Mouse (Mus musculus) mouse trophoblast stem cell (cell line): Measurements from ENCODE around the gene Cdk6.
"Not testable (repeated sequence)": the region's sequence is repeated elsewhere in the genome, so short reads cannot be mapped to it uniquely, and the experiment has no call there.

ENCODE experiments used
- in situ Hi-C, 2 experiments: fragments of 300-500 bp; cut with MseI, MboI; formaldehyde crosslinking; loops; 2 replicates in 1 of 2; 3 replicates in 1 of 2; pipeline ENCODE4 v1.15.1; 2025

The Cdk6 gene

DNA sequence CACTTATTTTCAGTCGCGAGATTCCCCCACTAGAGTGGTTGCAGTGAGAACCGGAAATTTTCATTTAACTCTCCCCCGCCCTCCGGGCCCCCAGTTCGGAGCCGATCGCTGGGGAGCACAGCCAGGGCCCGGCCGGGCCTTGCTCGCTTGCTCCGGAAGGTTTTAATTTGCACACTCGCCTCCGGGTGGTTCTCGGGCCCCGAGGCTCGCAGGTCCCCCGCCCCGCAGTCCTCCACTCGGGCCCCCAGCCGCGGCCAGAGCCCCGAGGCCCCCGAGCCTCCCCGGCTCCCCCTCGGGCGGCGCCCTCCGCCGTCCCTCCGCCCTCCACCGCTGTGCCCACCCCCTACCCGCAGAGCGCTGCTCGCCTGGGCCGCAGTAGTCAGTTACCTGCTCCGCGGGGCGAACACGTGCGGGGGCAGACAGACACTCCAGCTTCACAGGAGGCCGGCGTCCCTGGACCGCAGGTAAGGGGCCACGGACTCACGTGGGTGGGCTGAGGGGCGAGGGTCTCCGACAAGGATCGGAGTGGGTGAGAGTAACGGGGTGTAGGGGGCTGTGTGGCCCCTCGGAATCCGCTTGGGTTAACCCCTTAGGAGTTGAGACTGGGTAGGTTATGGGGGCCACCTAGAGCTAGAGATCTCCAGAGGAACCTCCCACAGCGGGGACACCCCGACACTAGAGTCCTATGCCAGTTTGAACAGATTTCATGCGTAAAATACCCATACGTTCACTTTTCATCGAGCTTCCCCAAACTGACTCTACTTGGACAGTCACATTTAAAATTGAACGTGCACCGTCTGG is at the start of gene Cdk6:
TSS of gene Cdk6 (plus strand) at position 375 of the 801 bp plus-strand sequence.
- in situ Hi-C loops, result loop anchor here in 1 of 2 experiments (10.0 kb wide), 1 partner anchor 173 kb away; no protein-coding TSS in a partner anchor

DNA sequence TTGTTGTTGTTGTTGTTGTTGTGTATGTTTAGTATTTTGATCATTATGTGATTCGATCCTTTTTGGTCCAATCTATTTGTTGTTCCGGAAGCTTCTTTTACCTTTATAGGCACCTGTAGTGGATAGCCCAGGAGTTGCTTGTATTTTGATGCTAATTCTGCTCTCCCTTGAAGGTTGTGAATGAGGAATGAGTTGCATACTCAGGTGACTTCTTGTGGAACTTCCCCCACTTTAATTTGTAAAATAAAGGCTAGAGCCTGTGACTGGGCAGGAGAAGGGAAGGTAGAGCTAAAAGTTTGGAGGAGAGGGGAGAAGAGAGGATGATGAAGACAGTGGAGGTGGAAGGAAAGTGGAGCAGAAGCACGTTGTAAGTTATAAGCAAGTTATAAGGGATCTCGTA is 47.6 kb upstream of the Cdk6 start:
- in situ Hi-C loops, result no loop called here

DNA sequence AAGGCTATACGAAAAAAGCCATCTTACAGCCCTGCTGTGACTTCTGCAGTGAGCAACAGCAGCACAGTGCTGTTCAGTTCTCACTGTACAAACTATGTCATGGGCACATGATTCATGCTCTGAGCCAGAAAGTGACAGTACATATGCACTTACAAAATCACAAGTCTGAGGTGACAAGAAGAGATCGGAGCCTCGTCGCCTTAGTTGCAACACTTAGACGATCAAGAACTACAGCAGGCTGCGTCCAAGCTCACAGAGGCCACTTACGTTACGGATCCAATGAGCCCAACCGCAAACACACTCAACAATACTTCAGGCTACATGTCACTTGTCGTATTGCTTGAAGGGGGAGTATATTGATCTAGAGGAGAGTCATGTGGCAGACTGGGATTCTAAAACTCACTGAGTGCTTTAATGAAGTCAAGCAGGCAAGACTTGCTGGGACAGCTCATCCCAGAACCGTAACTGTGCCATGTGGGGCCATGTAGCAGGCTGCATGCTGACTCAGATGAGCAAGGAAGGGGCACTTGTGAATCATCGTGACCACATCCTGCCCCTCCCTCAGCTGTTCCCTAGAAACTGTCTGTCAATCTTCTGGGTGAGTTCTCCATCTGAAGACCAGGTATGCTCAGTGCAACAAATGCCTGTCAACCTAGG is 40.4 kb upstream of the Cdk6 start:
- in situ Hi-C loops, result no loop called here

DNA sequence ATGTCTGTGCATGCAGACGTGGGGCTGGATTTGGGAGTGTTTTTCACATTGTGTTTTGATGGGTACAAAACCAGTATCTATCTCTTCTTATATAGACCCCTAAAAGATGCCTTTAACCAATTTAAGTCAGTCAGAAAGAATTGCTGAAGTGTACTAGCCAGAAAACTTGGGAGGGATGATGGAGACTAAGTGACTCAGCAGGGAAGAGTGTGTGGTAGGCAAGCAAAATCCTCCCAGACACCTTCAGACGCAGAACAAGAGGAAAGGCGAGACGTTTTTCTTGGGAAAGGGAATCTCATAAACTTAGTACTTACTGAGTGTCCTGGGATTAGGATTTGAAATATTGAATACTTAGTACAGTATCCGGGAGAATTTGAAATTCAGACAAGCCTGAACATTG is 39.8 kb upstream of the Cdk6 start:
- in situ Hi-C loops, result no loop called here

DNA sequence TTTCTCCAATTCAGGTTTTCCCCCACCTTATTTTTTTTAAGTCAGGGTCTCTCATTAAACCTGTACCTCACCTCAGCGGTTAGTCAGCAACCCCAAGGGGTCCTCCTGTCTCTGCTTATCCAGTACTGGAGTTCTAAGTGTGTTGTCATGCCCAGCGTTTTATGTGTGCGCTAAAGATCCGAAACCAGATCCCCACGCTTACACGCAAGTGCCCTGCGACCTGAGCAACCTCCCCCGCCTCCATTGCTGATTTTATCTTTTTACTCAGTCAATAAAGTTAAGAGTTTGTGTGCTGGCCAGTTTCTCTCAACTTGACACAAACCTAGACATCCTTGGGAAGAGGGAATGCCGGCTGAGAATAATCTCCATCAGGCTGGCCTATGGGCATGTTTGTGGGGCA is 37.4 kb upstream of the Cdk6 start:
- in situ Hi-C loops, result no loop called here

DNA sequence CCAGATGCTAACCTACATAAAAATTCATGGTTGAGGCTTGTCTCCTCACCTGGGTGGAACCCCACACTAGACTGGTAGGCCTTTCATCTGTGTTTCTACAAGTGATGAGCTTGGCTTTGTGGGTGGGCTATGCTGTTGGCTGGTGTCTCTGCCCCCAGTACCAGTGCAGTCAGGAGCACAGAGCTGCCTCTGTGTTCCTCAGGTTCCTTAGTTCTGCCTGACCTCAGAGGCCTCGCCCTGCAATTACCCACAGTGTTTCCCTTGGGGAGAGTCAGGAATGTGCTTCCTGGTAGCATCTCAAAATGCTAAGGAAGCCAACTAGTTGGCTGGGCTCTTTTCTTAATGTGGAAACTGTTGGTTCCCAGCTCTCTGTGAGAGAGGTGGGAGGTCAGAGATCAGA is 35.1 kb upstream of the Cdk6 start:
- in situ Hi-C loops, result no loop called here

DNA sequence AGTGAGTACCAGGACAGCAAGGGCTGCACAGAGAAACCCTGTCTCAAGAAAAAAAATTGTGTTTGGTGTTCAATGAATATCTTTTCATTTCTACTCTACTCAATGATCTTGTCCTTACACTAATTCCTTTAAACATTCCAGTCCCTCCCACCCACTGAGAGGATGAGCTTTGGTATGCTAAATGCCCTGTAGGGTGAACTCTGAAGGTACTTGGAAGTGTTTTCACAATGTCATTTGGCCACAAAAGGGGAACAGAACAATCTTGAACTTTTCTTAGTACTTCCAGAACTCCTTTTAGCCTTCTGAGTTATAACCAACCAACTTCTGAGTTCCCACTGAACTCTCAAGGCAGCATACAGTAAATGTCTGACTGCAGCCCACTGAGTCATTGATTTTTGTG is 32.2 kb upstream of the Cdk6 start:
- in situ Hi-C loops, result no loop called here

DNA sequence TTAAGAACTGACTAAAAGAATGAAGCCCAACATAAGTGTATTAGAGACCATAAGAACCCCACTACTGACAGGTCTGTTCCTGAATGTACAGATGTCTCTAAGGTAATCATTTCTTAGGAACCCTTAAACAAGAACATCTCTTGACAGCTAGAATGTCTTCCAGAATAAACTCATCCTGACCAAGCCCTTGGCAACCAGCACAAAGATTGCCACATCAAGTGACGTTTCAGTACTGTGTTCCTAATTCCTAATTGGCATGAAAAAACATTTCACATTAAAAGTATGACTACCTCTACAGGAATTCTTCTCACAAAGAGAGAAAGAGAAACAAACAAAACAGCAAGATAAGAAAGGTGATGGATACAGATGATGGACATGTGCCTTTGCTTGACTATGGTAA is 31.7 kb upstream of the Cdk6 start:
- in situ Hi-C loops, result no loop called here

DNA sequence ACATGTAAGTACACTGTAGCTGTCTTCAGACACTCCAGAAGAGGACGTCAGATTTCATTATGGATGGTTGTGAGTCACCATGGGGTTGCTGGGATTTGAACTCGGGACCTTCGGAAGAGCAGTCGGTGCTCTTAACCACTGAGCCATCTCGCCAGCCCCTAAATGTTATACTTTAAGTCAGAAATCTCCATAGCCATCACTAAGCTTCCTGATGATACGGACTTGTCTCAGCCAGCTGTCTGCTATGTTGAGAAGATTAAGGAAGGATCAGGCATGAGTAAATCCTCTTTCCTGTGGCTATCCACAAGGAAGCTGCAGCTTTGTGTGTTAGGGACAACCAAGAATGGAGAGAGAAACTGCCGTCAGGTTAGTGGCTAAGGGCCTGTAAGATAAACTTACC is 30.1 kb upstream of the Cdk6 start:
- in situ Hi-C loops, result not testable (repeated sequence)

DNA sequence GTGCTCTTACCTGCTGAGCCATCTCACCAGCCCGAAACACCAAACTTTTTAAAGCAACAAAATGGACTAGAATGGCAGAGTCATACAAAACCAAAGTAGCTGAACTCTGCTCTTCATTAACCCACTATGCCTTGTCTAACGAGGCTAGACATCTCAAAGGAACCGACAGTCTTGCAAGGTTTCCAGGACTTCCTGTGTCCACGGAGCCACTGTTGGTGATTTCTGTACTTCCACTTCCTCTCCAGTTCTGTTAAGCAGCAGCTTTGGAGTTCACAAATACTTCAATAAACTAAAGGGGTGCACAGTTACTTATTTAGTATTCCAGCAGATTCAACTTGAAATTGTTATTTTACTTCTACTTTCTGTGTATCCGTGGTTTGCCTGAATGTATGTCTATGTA is 23.6 kb upstream of the Cdk6 start:
- in situ Hi-C loops, result not testable (repeated sequence)

DNA sequence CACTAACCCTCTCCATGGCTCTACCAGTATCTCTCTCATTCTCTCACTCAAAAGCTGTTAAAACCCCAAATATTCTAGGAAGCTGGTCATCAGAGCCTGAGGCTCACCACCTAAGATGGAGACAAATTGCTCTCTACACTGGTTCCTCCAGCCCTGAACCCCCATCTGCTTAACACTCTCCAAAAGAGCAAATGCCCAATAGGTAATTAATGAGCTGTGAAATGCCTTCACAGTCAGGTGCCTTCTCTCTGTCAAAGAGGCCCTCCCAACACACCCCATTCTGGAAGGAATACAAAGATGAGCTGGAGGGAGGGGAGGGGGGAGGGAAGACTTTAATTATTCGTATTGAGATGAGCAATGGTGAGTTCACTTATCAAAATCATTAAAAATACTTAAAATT is 21.1 kb upstream of the Cdk6 start:
- in situ Hi-C loops, result no loop called here

DNA sequence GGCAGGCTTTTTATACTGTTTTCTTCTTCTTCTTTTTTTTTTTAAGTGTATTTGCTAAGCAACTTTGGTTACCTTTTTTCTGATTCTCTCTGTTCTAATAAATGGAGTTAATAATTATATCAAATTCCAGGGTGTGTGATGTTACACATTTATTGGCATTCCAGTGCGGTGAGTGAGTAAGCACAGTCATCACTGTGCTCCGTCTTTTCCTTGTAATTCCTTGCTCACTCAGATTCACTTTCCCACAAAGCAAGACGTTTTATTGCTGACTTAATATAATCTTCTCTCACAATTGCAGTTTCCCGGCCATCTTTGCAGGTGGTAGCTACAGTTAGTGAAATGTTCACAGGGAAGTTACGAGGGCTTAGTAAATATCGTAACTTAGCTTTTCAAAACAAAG is 19.2 kb upstream of the Cdk6 start:
- in situ Hi-C loops, result no loop called here

DNA sequence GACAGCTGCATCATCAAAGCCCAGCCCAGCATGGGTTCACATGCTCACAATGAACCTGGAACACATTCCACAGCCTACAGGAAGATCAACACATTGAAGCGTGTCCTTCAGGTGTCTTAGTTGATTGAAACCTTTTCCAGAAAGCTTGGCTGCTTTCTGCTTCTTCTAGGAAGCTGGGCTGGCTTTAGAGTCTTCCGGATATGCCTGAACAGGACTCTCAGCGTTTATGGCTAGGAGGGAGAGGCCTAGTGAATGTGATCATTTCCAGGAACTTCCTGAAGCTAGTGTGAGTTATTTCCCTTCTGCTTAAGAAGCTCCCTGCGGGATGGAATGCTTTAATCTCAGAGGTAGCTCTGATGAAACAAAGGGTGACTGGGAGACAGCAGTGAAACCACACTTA is 17.2 kb upstream of the Cdk6 start:
- in situ Hi-C loops, result no loop called here

DNA sequence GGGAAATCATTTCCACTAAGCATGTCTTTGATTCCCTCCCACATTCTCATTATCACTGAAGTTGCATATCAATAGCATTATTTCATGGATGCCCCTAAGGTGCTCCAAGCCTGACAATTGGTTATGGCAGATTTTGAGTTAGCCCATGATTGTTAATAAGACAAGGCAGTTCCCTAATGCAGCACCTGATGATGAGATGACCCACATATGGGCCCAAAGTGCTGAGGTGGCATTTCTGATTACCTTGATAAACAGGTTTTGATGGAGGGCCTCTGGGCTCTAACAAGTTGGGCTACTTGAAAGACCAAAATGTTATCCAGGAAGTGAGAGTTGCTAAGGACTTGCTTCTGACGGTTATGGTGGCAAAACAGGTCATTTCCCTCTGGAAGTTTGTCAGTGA is 11.9 kb upstream of the Cdk6 start:
- in situ Hi-C loops, result no loop called here

DNA sequence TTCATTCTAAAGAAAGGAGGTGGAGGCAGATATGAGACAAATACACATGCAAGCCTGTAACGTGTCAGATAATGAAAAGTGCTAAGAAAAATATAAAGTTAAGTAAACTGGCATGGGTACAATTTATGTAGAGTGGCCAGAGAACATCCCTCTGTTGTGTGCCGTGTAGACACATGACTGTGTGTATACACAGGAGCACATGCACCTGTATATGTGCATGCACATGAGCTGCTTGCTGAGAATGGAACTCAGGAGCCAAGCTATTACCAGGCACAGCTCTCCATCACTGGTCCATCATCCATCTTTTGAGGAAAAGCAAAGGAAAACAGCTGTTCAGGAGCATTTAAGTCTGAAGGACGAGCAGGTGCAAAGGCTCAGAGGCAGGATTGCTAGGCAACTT is 10.4 kb upstream of the Cdk6 start:
- in situ Hi-C loops, result no loop called here

DNA sequence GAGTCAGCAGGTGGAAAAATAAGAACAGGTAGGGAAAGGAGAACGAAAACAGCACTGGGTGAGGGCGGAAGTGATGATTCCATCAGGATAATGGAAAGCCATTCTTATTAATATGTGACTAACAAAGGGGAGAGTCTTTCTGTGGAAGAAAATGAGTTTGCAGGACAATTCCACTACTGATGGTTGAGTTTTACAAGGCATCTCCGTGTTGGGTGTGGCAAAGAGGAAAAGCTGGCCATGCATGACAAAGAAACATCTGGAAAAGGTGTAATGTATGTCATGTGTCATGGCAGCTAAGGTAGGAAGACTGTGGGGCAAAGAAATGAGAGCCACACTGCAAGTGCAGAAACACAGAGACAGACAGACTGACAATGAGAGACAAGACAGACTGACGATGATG is 8.3 kb upstream of the Cdk6 start:
- in situ Hi-C loops, result not testable (repeated sequence)

DNA sequence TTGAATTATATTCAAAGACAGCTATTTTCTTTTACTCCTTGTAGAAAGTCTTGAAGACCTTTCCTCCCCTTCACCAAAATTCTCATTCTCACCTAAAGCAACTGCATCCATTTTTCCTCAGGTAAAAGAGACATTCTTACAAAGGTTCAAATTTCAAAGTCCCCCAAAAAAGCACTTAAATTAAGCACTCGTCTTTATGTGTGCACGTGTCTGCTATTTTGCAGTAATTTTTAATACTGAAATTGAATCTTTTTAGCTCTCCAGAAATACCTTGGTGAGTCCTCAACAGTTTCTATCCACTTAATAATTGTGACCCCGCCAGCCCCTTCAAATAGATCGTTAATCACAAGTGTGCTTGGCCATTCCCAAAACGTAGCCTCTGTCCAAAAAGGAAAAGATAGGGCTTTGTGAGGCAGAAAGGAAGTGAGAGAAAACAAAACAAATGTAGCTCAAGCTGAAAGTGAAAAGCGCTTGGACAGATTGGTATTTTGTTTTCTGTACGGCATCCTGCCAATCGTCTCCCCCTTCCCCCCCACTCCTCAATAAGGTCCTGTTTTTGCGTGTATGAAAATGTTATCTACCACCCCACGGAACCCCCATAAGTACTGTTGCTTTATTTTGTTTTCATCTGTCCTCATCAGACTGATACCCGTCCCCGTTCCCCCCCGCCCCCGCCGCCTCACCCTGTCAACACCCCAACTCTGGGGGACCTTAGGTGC is 786 bp upstream of the Cdk6 start:
- in situ Hi-C loops, result loop anchor here in 1 of 2 experiments (10.0 kb wide), 1 partner anchor 174 kb away; no protein-coding TSS in a partner anchor

DNA sequence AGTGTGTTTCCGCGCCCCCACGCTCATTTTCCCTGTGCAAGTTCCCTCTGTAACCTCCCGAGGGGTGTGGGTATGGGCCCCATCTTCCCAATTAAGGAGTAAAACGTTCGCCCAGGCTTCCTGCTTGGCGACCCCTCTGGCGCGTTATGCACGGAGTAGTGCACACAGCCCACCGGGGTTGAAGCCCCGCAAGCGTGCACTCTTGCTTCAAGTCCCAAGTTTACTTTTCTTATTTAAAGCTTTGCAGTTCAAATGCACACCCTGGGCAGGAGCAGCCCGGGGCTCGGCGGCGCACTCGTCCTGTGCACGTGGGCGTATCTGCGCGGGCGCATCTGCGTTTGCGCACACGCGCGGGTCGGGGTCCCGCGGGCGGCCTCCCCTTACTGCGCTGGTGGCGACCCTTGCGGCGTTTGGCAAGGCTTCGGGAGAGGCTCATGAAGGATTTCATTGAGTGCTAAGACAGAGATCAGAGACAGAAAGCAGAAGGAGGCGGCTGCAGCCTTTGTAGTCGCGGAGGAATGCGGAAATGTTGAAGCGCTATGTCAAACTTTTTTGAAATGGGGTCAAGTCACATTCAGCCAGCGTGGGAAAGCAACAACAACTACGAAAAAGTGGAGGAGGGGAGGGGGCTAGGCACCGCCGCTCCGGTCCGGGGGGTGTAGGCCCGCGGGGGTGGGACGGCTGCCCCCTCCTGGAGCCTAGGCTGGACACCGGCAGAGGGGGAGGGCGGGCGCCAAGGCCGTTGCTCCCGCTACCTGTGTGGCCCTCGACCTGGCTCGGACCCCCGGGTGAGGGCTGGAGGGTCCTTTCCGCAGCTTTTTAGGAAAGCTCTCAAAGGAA is 866 bp downstream of the Cdk6 start:
- in situ Hi-C loops, result loop anchor here in 1 of 2 experiments (10.0 kb wide), 1 partner anchor 173 kb away; no protein-coding TSS in a partner anchor

DNA sequence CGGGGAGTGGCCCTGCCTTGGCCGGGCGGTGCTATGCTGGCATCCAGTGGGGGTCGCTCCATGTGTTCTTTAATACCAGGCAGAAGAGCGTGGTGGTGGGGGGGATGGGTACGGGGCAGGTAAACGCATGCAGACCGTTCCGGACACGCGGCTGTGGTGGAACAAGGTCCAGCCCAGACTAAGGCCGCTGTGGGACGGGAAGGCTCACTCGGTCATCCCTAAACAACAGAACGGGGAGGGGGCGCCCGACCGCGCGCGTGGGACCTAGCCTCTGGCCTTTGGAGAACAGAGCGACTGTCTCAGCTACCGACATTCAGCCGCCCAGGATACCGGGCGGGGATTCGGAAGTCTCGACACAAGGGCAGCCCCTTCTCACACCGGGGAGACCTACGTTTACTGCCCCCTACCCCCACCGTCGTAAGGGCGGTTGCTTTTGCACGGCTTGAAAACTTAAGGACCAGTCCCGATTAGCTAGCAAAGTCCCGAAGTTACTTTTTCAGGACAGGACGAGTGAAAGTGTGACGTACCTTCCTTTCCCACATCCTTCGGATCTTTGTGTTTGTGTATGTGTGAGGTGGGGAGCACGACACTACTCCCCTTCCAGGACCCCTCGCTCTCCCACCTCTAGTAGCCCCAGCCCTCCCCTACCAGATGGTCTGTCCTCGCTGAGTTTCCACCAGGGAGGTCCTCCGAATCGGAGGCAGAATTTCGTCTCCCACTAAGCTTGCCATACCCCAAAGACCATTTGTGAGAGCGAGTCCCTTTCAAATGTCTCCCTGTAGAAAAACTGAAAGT is 1.7 kb downstream of the Cdk6 start:
- in situ Hi-C loops, result loop anchor here in 1 of 2 experiments (10.0 kb wide), 1 partner anchor 172 kb away; no protein-coding TSS in a partner anchor

DNA sequence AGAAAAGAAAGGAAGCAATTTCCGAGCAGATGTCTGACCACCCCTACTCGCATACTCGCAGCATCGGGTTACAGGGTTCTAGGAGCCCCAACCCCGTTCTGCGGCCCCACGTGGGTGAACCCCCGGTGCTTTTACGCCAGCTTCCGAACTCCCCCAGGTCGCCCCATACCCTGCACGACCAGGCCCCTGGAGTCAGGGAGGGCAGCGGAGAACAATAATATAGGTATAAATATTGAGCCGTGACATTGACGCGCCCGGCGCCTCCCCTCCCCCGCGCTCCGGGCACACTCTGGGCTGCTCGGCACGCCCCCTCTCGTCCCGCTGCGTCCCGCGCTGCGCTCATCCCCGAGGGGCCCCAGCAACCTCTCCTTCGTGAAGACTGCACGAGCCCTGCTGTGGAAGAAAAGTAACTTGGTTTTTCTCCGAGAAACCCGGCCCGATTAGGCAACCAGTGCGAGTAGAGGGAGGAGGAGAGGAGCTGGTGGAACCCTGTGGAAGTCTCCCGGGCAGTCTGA is 2.3 kb downstream of the Cdk6 start:
- in situ Hi-C loops, result loop anchor here in 1 of 2 experiments (10.0 kb wide), 1 partner anchor 171 kb away; no protein-coding TSS in a partner anchor
